Mouse (Mus musculus) retina, adult 2 months (tissue): Measurements from ENCODE around the gene Pard3.

Experiments used
- DNase-seq: peaks from one replicate; pipeline ENCODE4 v3.0.0-alpha.2; 2012; ENCODE audit warnings: low read depth, low spot score

Gene Pard3

GRCm38 (mm10) chr8:127181246-127181645, 117.6 kb downstream of the Pard3 start:
- DNase-seq: no peak

GRCm38 (mm10) chr8:127182065-127182464, 118.4 kb downstream of the Pard3 start:
- DNase-seq: no peak

- DNase-seq: no peak
Measured at GRCm38 (mm10) chr8:127183533-127183932, 119.8 kb downstream of the Pard3 start.

GRCm38 (mm10) chr8:127184025-127184424, 120.3 kb downstream of the Pard3 start:
- no peak for DNase-seq

GRCm38 (mm10) chr8:127185897-127186296, 122.2 kb downstream of the Pard3 start:
- DNase-seq: no peak

GRCm38 (mm10) chr8:127188671-127189070, 125.0 kb downstream of the Pard3 start:
- no peak for DNase-seq

GRCm38 (mm10) chr8:127190350-127190749, 126.7 kb downstream of the Pard3 start:
- peak; percentile 18 for DNase-seq

- DNase-seq: peak; percentile 51
Measured at GRCm38 (mm10) chr8:127191387-127191786, 127.7 kb downstream of the Pard3 start.

- DNase-seq: no peak
Measured at GRCm38 (mm10) chr8:127191824-127192223, 128.1 kb downstream of the Pard3 start.

- DNase-seq: no peak
Measured at GRCm38 (mm10) chr8:127192331-127192730, 128.6 kb downstream of the Pard3 start.

GRCm38 (mm10) chr8:127193375-127193774, 129.7 kb downstream of the Pard3 start:
- DNase-seq: no peak

GRCm38 (mm10) chr8:127194786-127195407, 131.2 kb downstream of the Pard3 start:
- no peak for DNase-seq

- no peak for DNase-seq
Measured at GRCm38 (mm10) chr8:127196505-127197265, 133.0 kb downstream of the Pard3 start.

- no peak for DNase-seq
Measured at GRCm38 (mm10) chr8:127207455-127207854, 143.8 kb downstream of the Pard3 start.

GRCm38 (mm10) chr8:127210621-127211020, 146.9 kb downstream of the Pard3 start:
- no peak for DNase-seq

- DNase-seq: no peak
Measured at GRCm38 (mm10) chr8:127214338-127214737, 150.6 kb downstream of the Pard3 start.

GRCm38 (mm10) chr8:127214748-127215433, 151.2 kb downstream of the Pard3 start:
- no peak for DNase-seq

GRCm38 (mm10) chr8:127220206-127220605, 156.5 kb downstream of the Pard3 start:
- DNase-seq: no peak

- no peak for DNase-seq
Measured at GRCm38 (mm10) chr8:127220615-127221014, 156.9 kb downstream of the Pard3 start.

- no peak for DNase-seq
Measured at GRCm38 (mm10) chr8:127222361-127222760, 158.7 kb downstream of the Pard3 start.

GRCm38 (mm10) chr8:127226996-127227395, 163.3 kb downstream of the Pard3 start:
- DNase-seq: no peak

GRCm38 (mm10) chr8:127227407-127227806, 163.7 kb downstream of the Pard3 start:
- DNase-seq: no peak
